Mouse (Mus musculus) MEL (cell line): ENCODE measurements at regions not wholly inside any gene's neighbourhood (a gene's known extent, or its start where the extent isn't known, plus 50 kb on each side); places are given as distances from the start of the nearest gene placed in this dataset.

Experiments
- DNase-seq: peaks from one replicate; pipeline ENCODE4 v3.0.0; 2011; ENCODE audit warnings: low read depth, low spot score
- H3K27ac ChIP-seq: 2 replicates; pipeline ENCODE4 v1.5.1; 2012; ENCODE audit warnings: low read depth, mild to moderate bottlenecking, control low read depth, low read length, moderate library complexity; ENCODE audit not compliant: control insufficient read depth
- H3K27me3 ChIP-seq, 2 experiments: fragments of 150-350 bp in 1 of 2; sonication (generic) in 1 of 2; 2 replicates each; pipeline ENCODE4 v1.6.1; 2012; ENCODE audit warnings: low read length in 2 of 2, mild to moderate bottlenecking in 2 of 2, improper control_type of control experiment in 1 of 2, moderate library complexity in 1 of 2; ENCODE audit not compliant: insufficient read depth in 2 of 2, control insufficient read depth in 1 of 2
- H3K36me3 ChIP-seq, 2 experiments: 2 replicates each; pipeline ENCODE4 v1.6.1; 2012 to 2014; ENCODE audit warnings: low read length in 2 of 2, improper control_type of control experiment in 1 of 2, inconsistent platforms in 1 of 2, mild to moderate bottlenecking in 1 of 2; ENCODE audit not compliant: insufficient read depth in 2 of 2, control insufficient read depth in 1 of 2
- H3K4me1 ChIP-seq, 2 experiments: fragments of 150-350 bp in 1 of 2; sonication (generic) in 1 of 2; 2 replicates each; pipeline ENCODE4 v1.6.1; 2012; ENCODE audit warnings: low read length in 2 of 2, improper control_type of control experiment in 1 of 2, mild to moderate bottlenecking in 1 of 2; ENCODE audit not compliant: insufficient read depth in 2 of 2, control insufficient read depth in 1 of 2
- H3K4me3 ChIP-seq, 2 experiments: fragments of 150-350 bp in 1 of 2; sonication (generic) in 1 of 2; 2 replicates each; pipeline ENCODE4 v1.5.1; 2012; ENCODE audit warnings: low read depth in 2 of 2, low read length in 2 of 2, mild to moderate bottlenecking in 2 of 2, moderate library complexity in 2 of 2, control low read depth in 1 of 2, improper control_type of control experiment in 1 of 2; ENCODE audit not compliant: control insufficient read depth in 1 of 2, insufficient read depth in 1 of 2
- H3K79me2 ChIP-seq: 2 replicates; pipeline ENCODE4 v1.6.1; 2012; ENCODE audit warnings: mild to moderate bottlenecking, low read length, moderate library complexity; ENCODE audit not compliant: control insufficient read depth, poor library complexity, insufficient read depth
- H3K9ac ChIP-seq: 2 replicates; pipeline ENCODE4 v1.6.1; 2012; ENCODE audit warnings: low read depth, mild to moderate bottlenecking, control low read depth, low read length, moderate library complexity; ENCODE audit not compliant: control insufficient read depth, poor library complexity, severe bottlenecking
- H3K9me3 ChIP-seq: fragments of 150-350 bp; sonication (generic); replicated peaks from 2 replicates; pipeline ENCODE4 v1.6.1; 2012; ENCODE audit warnings: mild to moderate bottlenecking, low read length, improper control_type of control experiment, moderate library complexity; ENCODE audit not compliant: insufficient read depth
- BHLHE40 ChIP-seq: IDR thresholded peaks from 2 replicates; pipeline ENCODE4 v1.6.1; 2012; ENCODE audit warnings: low read depth, mild to moderate bottlenecking, inconsistent platforms, low read length, improper control_type of control experiment, borderline replicate concordance
- E2F4 ChIP-seq: IDR thresholded peaks from 2 replicates; pipeline ENCODE4 v1.6.1; 2011; ENCODE audit warnings: low read depth, low read length, improper control_type of control experiment, borderline replicate concordance
- EP300 ChIP-seq, 2 experiments: IDR thresholded peaks; 2 replicates each; pipeline ENCODE4 v1.6.1; 2011; ENCODE audit warnings: improper control_type of control experiment in 2 of 2, low read length in 2 of 2, low read depth in 1 of 2, mild to moderate bottlenecking in 1 of 2
- ETS1 ChIP-seq: IDR thresholded peaks from 2 replicates; pipeline ENCODE4 v1.6.1; 2012; ENCODE audit warnings: low read depth, mild to moderate bottlenecking, inconsistent platforms, low read length, improper control_type of control experiment, moderate library complexity
- GABPA ChIP-seq: IDR thresholded peaks from 2 replicates; pipeline ENCODE4 v1.6.1; 2012; ENCODE audit warnings: low read depth, mild to moderate bottlenecking, inconsistent platforms, low read length, improper control_type of control experiment, moderate library complexity
- GATA1 ChIP-seq: IDR thresholded peaks from 2 replicates; pipeline ENCODE4 v1.6.1; 2011; ENCODE audit warnings: low read depth, low read length, improper control_type of control experiment
- HCFC1 ChIP-seq: IDR thresholded peaks from 2 replicates; pipeline ENCODE4 v1.6.1; 2012; ENCODE audit warnings: low read depth, mild to moderate bottlenecking, inconsistent platforms, low read length, improper control_type of control experiment, moderate library complexity
- JUND ChIP-seq: IDR thresholded peaks from 2 replicates; pipeline ENCODE4 v1.6.1; 2011; ENCODE audit warnings: low read depth, mild to moderate bottlenecking, improper control_type of control experiment, low read length
- MAZ ChIP-seq: IDR thresholded peaks from 2 replicates; pipeline ENCODE4 v1.6.1; 2012; ENCODE audit warnings: low read depth, mild to moderate bottlenecking, inconsistent platforms, low read length, improper control_type of control experiment
- MEF2A ChIP-seq: IDR thresholded peaks from 2 replicates; pipeline ENCODE4 v1.6.1; 2014; ENCODE audit warnings: low read depth, mild to moderate bottlenecking, inconsistent platforms, low read length, improper control_type of control experiment; ENCODE audit not compliant: poor library complexity, insufficient replicate concordance, severe bottlenecking; ENCODE audit errors: extremely low read depth
- POLR2AphosphoS5 ChIP-seq: IDR thresholded peaks from 2 replicates; pipeline ENCODE4 v1.6.1; 2012; ENCODE audit warnings: low read depth, borderline replicate concordance, mild to moderate bottlenecking, inconsistent platforms, low read length, moderate library complexity, mixed read lengths
- RCOR1 ChIP-seq: IDR thresholded peaks from 2 replicates; pipeline ENCODE4 v1.6.1; 2012; ENCODE audit warnings: low read depth, mild to moderate bottlenecking, inconsistent platforms, low read length, improper control_type of control experiment
- TAL1 ChIP-seq: IDR thresholded peaks from 2 replicates; pipeline ENCODE4 v1.6.1; 2012; ENCODE audit warnings: mild to moderate bottlenecking, inconsistent platforms, low read length, moderate library complexity, mixed read lengths
- TCF12 ChIP-seq: IDR thresholded peaks from 2 replicates; pipeline ENCODE4 v1.6.1; 2014; ENCODE audit warnings: low read depth, mild to moderate bottlenecking, inconsistent platforms, low read length, improper control_type of control experiment, moderate library complexity
- UBTF ChIP-seq: IDR thresholded peaks from 2 replicates; pipeline ENCODE4 v1.6.1; 2012; ENCODE audit warnings: low read depth, mild to moderate bottlenecking, inconsistent platforms, low read length, improper control_type of control experiment, moderate library complexity, borderline replicate concordance; ENCODE audit not compliant: insufficient read depth
- USF1 ChIP-seq: IDR thresholded peaks from 2 replicates; pipeline ENCODE4 v1.6.1; 2014; ENCODE audit warnings: low read depth, mild to moderate bottlenecking, inconsistent platforms, low read length, improper control_type of control experiment, moderate library complexity
- USF2 ChIP-seq, 2 experiments: IDR thresholded peaks; 2 replicates each; pipeline ENCODE4 v1.6.1; 2011 to 2012; ENCODE audit warnings: improper control_type of control experiment in 2 of 2, low read length in 2 of 2, borderline replicate concordance in 1 of 2, inconsistent platforms in 1 of 2, low read depth in 1 of 2, mild to moderate bottlenecking in 1 of 2; ENCODE audit not compliant: insufficient read depth in 1 of 2

GRCm38 (mm10) chr10:46999701-47000100, 1422.1 kb downstream of the Hace1 start:
- H3K9ac ChIP-seq = no peak overlapping the region
- H3K27me3 ChIP-seq = no peaks in the 10 kb centered on the region
- peak; percentile 49 for DNase-seq
- H3K4me3 ChIP-seq = no peak overlapping the region
- H3K9me3 ChIP-seq = no peaks in the 10 kb centered on the region
- H3K79me2 ChIP-seq = no peaks in the 10 kb centered on the region
- H3K36me3 ChIP-seq = peaks cover 0 to 8% of the 10 kb centered on the region in 2 experiments; a peak in 2 of 4 replicates
- peak overlapping the region; percentile 39 for H3K27ac ChIP-seq
- TF ChIP-seq TAL1 (0 out of 2 replicates have a peak, but pooled peaks have one; percentile 16), POLR2AphosphoS5 (no peak), ETS1 (peak; percentile 79), USF2 (IDR thresholded peaks at IDR 0.05; ENCODE audit: borderline replicate concordance in 1 of 2, insufficient read depth in 1 of 2, low read depth in 1 of 2, low read length in 2 of 2) (no peak), MAZ (no peak), GATA1 (peak; percentile 90), E2F4 (no peak), BHLHE40 (0 out of 2 replicates have a peak, but pooled peaks have one; percentile 10), MEF2A (peak; percentile 90; the same call in 1 of the 2 replicates), EP300 (IDR thresholded peaks at IDR 0.05; ENCODE audit: low read depth in 1 of 2, low read length in 2 of 2) (peak; percentile 83 to 89), UBTF (no peak), JUND (no peak), TCF12 (peak; percentile 96), RCOR1 (0 out of 2 replicates have a peak, but pooled peaks have one; percentile 50)
- peaks cover 4 to 6% of the 10 kb centered on the region in 2 experiments; a peak in 3 of 4 replicates for H3K4me1 ChIP-seq

GRCm38 (mm10) chr10:47028765-47029164, 1451.1 kb downstream of the Hace1 start:
- no peak overlapping the region for H3K27ac ChIP-seq
- no peaks in the 10 kb centered on the region for H3K27me3 ChIP-seq
- no peak overlapping the region for H3K4me3 ChIP-seq
- no peak for DNase-seq
- no peaks in the 10 kb centered on the region for H3K36me3 ChIP-seq
- no peak overlapping the region for H3K9ac ChIP-seq
- no peaks in the 10 kb centered on the region for H3K9me3 ChIP-seq
- no peaks in the 10 kb centered on the region for H3K79me2 ChIP-seq
- no peaks in the 10 kb centered on the region for H3K4me1 ChIP-seq
- no peak for TF ChIP-seq USF1
- TF ChIP-seq GABPA = no peak
- no peak for TF ChIP-seq HCFC1
- TF ChIP-seq, all 39 proteins: peak for 0
